Mouse (Mus musculus) fibroblast of lung, adult 2 months (primary cell): ENCODE results near the gene Tekt5.

Experiments used
- DNase-seq: peaks from one replicate; pipeline ENCODE4 v3.0.0-alpha.2; 2011; ENCODE audit warnings: low read depth

The Tekt5 gene

DNA sequence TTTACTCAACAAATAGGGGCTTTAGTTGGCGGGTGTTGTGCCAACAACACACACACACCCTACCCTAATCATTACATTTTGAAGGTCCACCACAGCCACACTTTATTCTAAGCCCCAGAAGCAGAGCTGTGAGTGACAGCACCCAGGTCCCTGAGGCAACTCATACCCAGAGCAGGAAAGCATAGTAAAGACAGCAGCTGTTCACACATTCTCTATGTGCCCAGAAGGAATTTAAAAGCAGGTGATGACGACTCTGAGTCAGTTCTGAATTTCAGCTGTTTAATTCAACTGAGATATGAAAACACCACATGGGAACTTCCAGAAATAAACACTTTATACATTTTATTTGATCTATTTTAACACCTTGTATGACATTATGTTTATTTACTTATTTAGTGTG, 15.8 kb downstream of the Tekt5 start:
- no peak for DNase-seq

- DNase-seq, result no peak
Measured at GRCm38 (mm10) chr16:10377286-10377685, 18.0 kb downstream of the Tekt5 start.

GRCm38 (mm10) chr16:10374254-10375011, 20.9 kb downstream of the Tekt5 start:
- peak; percentile 33 for DNase-seq

DNA sequence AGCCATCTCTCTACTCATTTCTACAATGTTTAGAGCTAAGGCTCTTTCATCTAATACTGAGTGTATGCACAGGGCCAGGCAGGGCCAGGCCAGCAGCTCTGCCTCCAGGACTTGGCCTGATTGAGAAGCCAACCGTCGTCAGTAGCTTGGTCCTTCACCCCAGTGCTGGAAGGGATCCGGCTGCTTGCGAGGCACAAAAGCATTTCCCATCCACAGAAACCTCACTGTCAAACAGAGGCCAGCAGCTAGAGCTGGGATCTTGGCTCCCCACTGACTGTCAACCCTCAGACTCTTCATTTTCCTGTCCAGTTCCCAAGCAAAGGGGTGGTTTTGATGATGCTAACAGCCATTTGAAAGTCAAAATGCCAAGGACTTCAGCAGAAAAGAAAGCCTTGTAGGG, 22.9 kb downstream of the Tekt5 start:
- no peak for DNase-seq

DNA sequence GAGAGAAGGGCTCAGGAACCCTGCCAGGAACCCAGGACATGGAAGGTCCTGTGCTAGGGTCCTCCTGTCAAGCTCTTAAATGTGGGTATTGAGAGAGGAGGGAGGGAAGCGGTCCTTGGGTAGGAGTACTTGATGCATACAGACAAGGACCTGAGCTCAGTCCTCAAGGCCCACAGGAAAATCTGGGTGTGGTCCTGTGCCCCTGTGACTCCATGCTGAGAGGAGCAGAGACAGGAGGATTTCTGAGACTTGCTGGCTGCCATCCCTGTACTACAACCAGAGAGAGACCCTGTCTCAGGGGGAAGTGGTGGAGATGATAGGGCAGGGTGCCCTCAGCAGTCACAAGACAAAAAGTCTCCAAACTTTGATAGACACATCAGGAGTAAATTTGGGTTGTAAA, 25.3 kb downstream of the Tekt5 start:
- DNase-seq, result no peak

- no peak for DNase-seq
Measured at GRCm38 (mm10) chr16:10369468-10369934, 25.8 kb downstream of the Tekt5 start.

- DNase-seq, result peak; percentile 64
Measured at GRCm38 (mm10) chr16:10366240-10367217, 28.8 kb downstream of the Tekt5 start.

- no peak for DNase-seq
Measured at GRCm38 (mm10) chr16:10365796-10366195, 29.5 kb downstream of the Tekt5 start.

GRCm38 (mm10) chr16:10363061-10363460, 32.2 kb downstream of the Tekt5 start:
- no peak for DNase-seq

DNA sequence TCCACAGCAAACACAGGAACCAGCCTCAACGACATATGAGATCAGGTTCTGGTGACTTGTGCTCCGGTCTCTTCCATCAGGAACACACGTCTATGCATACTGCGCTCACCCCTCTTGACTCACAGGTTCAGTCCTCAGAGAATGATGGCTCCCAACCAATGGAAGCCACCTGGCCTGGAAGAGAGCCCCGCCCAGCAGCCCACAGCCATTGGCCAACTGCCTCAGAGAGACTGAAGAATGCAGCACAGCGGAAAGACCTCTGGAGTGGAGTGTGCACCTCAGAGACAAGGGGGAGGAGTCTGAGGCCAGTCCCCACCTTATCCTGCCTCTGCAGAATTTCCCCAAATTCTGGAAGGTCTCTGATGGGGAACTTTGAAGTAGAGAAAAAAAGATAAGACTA, 36.0 kb downstream of the Tekt5 start:
- DNase-seq, result no peak

DNA sequence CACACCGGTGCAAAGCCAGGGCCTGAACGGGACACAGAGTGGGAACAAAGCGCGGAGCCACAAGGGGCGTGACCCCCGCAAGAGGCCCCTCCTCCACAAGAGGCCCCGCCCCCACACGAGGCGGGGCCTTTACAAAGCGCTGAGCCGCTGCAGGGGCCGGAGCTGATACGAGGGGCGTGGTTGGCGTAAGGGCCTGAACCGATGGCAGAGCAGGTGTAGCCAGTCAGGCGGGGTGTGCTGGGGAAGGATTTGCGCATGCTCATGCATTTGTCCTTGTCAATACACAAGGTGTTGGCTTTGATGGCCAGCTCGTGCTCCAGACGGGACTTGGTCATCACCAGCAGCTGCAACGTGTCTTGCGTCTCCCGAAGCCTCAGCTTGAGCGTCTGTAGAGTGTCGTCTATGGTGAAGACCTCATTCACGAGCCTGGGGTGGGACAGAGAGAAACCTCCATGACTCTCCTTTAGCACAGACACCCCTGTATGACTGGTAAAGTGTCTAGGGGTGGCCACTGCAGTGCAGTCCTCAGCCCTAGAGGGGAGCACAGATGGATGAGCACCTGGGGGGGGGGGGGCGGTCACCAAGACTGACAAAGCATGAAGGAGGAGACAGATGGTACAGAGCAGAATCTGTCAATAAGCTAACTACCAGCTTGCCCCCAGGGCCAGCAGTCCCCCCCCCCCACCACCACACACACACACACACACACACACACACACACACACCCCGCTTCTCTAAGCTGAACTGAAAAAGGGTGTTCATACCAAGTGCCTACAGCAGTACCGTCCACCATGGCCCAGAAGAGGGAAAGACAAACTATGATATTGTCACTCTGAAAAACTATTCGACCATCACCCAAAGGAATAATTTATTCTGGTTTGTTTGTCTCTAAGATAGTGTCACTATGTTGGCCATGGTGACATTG, 37.0 kb downstream of the Tekt5 start:
- no peak for DNase-seq

DNA sequence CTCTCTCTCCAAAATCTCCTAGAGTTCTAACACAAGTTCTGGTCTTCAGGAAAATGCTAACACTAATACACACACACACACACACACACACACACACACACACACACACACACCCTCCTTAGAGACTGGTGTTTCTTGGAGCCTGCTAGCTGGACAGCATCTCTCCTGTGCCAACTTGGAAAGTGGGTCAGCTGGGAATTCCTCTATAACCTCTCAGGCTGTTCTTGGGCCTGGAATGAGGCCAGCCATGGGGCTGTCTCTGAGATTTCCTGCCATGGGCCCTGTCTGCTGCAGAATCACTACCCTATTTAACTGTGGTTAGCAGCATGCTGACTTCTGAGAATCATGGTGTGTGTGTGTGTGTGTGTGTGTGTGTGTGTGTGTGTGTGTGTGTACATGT, 40.3 kb downstream of the Tekt5 start:
- DNase-seq, result peak; percentile 80

- DNase-seq, result no peak
Measured at GRCm38 (mm10) chr16:10351050-10351636, 44.1 kb downstream of the Tekt5 start.

GRCm38 (mm10) chr16:10349876-10350275, 45.4 kb downstream of the Tekt5 start:
- DNase-seq, result no peak

- no peak for DNase-seq
Measured at GRCm38 (mm10) chr16:10349436-10349835, 45.9 kb downstream of the Tekt5 start.

- DNase-seq, result no peak
Measured at GRCm38 (mm10) chr16:10347551-10347950, 47.7 kb downstream of the Tekt5 start.

- no peak for DNase-seq
Measured at GRCm38 (mm10) chr16:10341110-10341509, 54.2 kb downstream of the Tekt5 start.

DNA sequence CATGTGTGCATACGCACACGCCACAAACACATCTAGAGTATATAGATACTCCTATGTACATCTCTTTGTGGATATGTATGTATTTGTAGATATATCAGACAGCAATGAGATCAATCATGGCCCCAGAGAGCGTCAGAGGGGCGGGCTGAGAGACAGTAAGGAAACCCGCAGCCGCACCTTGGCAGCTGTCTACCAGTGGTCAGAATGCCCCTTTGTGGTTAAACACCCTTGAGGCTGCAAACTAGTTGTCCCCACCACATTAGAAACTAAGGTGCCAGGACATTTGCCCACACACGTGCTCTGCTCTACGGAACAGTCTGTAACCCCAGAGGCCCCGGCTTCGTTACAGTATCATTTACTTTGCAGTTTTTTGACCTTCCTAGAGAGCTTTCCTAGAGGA, 55.4 kb downstream of the Tekt5 start:
- no peak for DNase-seq

- no peak for DNase-seq
Measured at GRCm38 (mm10) chr16:10338601-10339000, 56.7 kb downstream of the Tekt5 start.

DNA sequence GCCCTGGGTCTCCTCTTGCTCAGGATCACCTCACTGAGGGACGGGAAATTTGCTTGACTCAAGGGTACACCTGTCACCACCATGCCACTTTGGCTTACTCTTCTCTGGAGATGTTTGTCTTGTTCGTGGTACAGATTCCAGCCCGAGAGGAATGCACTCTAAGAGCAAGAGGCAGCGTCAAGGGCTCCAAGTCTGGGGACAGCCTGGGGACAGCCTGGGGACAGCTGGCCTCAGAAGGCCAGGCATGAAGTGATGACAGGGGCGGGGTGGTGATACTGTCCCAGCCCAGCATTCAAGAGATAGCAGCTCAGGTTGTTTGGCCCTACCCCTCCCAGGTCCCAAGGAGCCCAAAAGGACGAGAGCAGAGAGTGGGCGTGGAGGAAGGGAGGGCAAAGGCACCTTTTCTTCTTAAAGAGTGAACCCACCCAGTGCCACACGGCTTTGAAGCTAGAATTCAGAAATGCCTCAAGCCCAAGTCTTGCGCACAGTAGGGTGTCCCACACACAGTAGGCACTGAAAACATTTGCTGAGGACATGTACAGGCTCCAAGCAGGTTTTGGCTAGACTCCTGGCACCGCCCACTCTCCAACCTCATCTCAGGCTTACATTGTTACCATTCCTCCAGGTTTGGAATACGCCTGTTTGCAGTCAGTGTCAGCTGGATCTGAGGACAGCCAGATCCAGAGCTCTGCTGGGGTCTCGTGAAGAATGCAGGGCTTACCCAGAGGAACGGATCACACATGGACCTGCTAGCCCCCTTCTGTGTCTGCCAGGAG, 57.7 kb downstream of the Tekt5 start:
- no peak for DNase-seq
